ENCODE assay signal across 20 mouse cellular contexts in genomic region chr1:121510420-121511140, GRCm38 (mm10). TPM values are rescaled to one million over a fixed set of nuclear protein-coding genes. Genes with fewer than 3 reads are reported as not detected.
A peak's percentile ranks its signal among the peaks of the same experiment; 100 is the strongest.
DNase-seq lines count a peak whose midpoint lies in the region; ATAC-seq and TF ChIP-seq lines count a peak whose summit lies in the region.
"Had no signal": no experiment of that assay in that cellular context is flagged by ENCODE, and none has a peak within 500 bp of the region (broad histone marks: within the 10 kb centered on the region; RNA-seq: fewer than 3 reads in every experiment).

No protein-coding gene starts in this region.

- 0 out of 2 replicates have a peak, but pooled peaks cover 4% of the 10 kb centered on the region for H3K36me3 ChIP-seq in hindbrain, postnatal 0 days (ENCODE audit: insufficient read depth, low read length)
- H3K36me3 ChIP-seq in hindbrain, embryonic 14.5 days (replicated peaks; ENCODE audit: control insufficient read depth, insufficient read depth), result no peaks in the 10 kb centered on the region; the same call in 1 of the 2 replicates
- H3K36me3 ChIP-seq: liver, embryonic 12.5 days had no signal

- peak; percentile 73 for DNase-seq in hindbrain, postnatal 0 days (ENCODE audit: low spot score)
- DNase-seq in hindbrain, embryonic 14.5 days (ENCODE audit: low spot score), result no peak
- peak; percentile 20 for DNase-seq in NIH3T3 (ENCODE audit: low read depth)
- DNase-seq in cerebellum, adult 18-20 months, result peak; percentile 7 to 19
- peak; percentile 20 to 26 for DNase-seq in layer of hippocampus, adult 2 months (ENCODE audit: low spot score in 2 of 2)
- DNase-seq in embryo, embryonic 10 days (ENCODE audit: low spot score), result no peak
- DNase-seq: adrenal gland, adult 2 months; gastrocnemius, postnatal 10 days; kidney, postnatal 4 days; right cerebral cortex, postnatal 25 days; thymus, adult 18-20 months had no signal

- 0 out of 2 replicates have a peak overlapping the region, but pooled peaks have one; percentile 16 for H3K27ac ChIP-seq in hindbrain, postnatal 0 days
- no peak overlapping the region for H3K27ac ChIP-seq in hindbrain, embryonic 14.5 days
- H3K27ac ChIP-seq in layer of hippocampus, adult 2 months, result peak overlapping the region; percentile 68
- H3K27ac ChIP-seq: liver, embryonic 12.5 days had no signal

- H3K9me3 ChIP-seq in hindbrain, postnatal 0 days (ENCODE audit: low read length), result no peaks in the 10 kb centered on the region
- no peaks in the 10 kb centered on the region for H3K9me3 ChIP-seq in hindbrain, embryonic 14.5 days (ENCODE audit: control insufficient read depth, low read length)
- H3K9me3 ChIP-seq: liver, embryonic 12.5 days had no signal

- no peak overlapping the region for H3K4me2 ChIP-seq in hindbrain, postnatal 0 days (ENCODE audit: low read depth, low read length)
- H3K4me2 ChIP-seq in hindbrain, embryonic 14.5 days (replicated peaks), result no peak overlapping the region
- H3K4me2 ChIP-seq: heart, embryonic 11.5 days; liver, embryonic 12.5 days had no signal

- no peaks in the 10 kb centered on the region for H3K27me3 ChIP-seq in hindbrain, postnatal 0 days (ENCODE audit: insufficient read depth, low read length)
- H3K27me3 ChIP-seq in hindbrain, embryonic 14.5 days (ENCODE audit: control insufficient read depth, insufficient read depth, low read length), result no peaks in the 10 kb centered on the region
- H3K27me3 ChIP-seq: liver, embryonic 12.5 days had no signal

- no peak overlapping the region for H3K4me3 ChIP-seq in hindbrain, postnatal 0 days (ENCODE audit: low read length)
- H3K4me3 ChIP-seq in hindbrain, embryonic 14.5 days (replicated peaks; ENCODE audit: low read length), result no peak overlapping the region
- H3K4me3 ChIP-seq in layer of hippocampus, adult 2 months, result no peak overlapping the region; the same call in 1 of the 2 replicates
- H3K4me3 ChIP-seq: erythroblast, embryonic 14.5 days; liver, embryonic 12.5 days; myocyte had no signal

- peak; percentile 79 for ATAC-seq in hindbrain, postnatal 0 days
- ATAC-seq in hindbrain, embryonic 14.5 days (ENCODE audit: low FRiP score), result no peak
- no peak for ATAC-seq in erythroid progenitor cell, adult 5-6 weeks (replicated peaks; ENCODE audit: low FRiP score, poor library complexity, severe bottlenecking)
- ATAC-seq: intestine, postnatal 0 days; liver, embryonic 12.5 days; lung, postnatal 0 days had no signal

- H3K4me1 ChIP-seq in hindbrain, postnatal 0 days (ENCODE audit: insufficient read depth, low read length), result no peaks in the 10 kb centered on the region
- H3K4me1 ChIP-seq in hindbrain, embryonic 14.5 days (replicated peaks; ENCODE audit: control insufficient read depth, insufficient read depth, low read length), result no peaks in the 10 kb centered on the region
- H3K4me1 ChIP-seq: liver, embryonic 12.5 days had no signal

- no peak for TF ChIP-seq CTCF in hindbrain, postnatal 0 days (IDR thresholded peaks at IDR 0.05; ENCODE audit: low read depth)
- TF ChIP-seq CTCF in layer of hippocampus, adult 2 months (conservative IDR thresholded peaks at IDR 0.05), result no peak

- H3K9ac ChIP-seq in hindbrain, postnatal 0 days (replicated peaks; ENCODE audit: low read length), result no peak overlapping the region
- no peak overlapping the region for H3K9ac ChIP-seq in hindbrain, embryonic 14.5 days
- H3K9ac ChIP-seq: liver, embryonic 12.5 days had no signal

- 64% methylated on average over 19 of the region's 19 CpGs for WGBS in hindbrain, postnatal 0 days
- 82% methylated on average over 19 of the region's 19 CpGs for WGBS in hindbrain, embryonic 14.5 days

RNA-seq across cellular contexts. Expression of gene Htr5b, which starts 17.7 kb away (rescaled TPM):
- 3.8 and 6.3 TPM in 2 replicates for total RNA-seq in hindbrain, postnatal 0 days (2014; rRNA removed)
- 3.4 and 3.6 TPM in 2 replicates for polyA plus RNA-seq in hindbrain, postnatal 0 days (2015; fragmentation: Nextera tagmentation; extraction: Ambion mirVana)
- 1.2 and 2.5 TPM in 2 replicates for polyA plus RNA-seq in hindbrain, embryonic 14.5 days (2014; fragmentation: Nextera tagmentation; extraction: Ambion mirVana)
- total RNA-seq in layer of hippocampus, adult 2 months (2021), result 1 to 10 TPM; 8.0 to 9.5 TPM
- total RNA-seq in erythroid progenitor cell, adult 5-6 weeks (2015; ENCODE audit: low replicate concordance), result not detected in 2 replicates
- not detected in 2 replicates for total RNA-seq in erythroid progenitor cell, adult 5-6 weeks (2017; ENCODE audit: low replicate concordance)
- total RNA-seq: adrenal gland, adult 2 months; gastrocnemius, postnatal 10 days; hematopoietic stem cell, adult 5-6 weeks; megakaryocyte-erythroid progenitor cell, adult 5-6 weeks had no signal
- polyA plus RNA-seq: adrenal gland, adult 2 months; erythroblast, embryonic 14.5 days; intestine, postnatal 0 days; liver, embryonic 12.5 days; lung, postnatal 0 days; myocyte had no signal

RNA-seq across cellular contexts. Expression of gene Ddx18, which starts 57.2 kb away (rescaled TPM):
- total RNA-seq in hindbrain, postnatal 0 days (2014; rRNA removed), result 39.9 and 41.8 TPM in 2 replicates
- polyA plus RNA-seq in hindbrain, postnatal 0 days (2015; fragmentation: Nextera tagmentation; extraction: Ambion mirVana), result 29.9 and 33.7 TPM in 2 replicates
- 35.3 and 37.8 TPM in 2 replicates for polyA plus RNA-seq in hindbrain, embryonic 14.5 days (2014; fragmentation: Nextera tagmentation; extraction: Ambion mirVana)
- total RNA-seq in layer of hippocampus, adult 2 months (2021), result 10 to 100 TPM; 27.9 to 28.9 TPM
- 35.0 and 43.6 TPM in 2 replicates for total RNA-seq in erythroid progenitor cell, adult 5-6 weeks (2015; ENCODE audit: low replicate concordance)
- total RNA-seq in erythroid progenitor cell, adult 5-6 weeks (2017; ENCODE audit: low replicate concordance), result 7.3 and 13.7 TPM in 2 replicates

Comparison
In these comparisons a context has a peak if more than half of its experiments do, and no peak if none do; other contexts are left out.
1. DNase-seq: peak in hindbrain, postnatal 0 days (single experiment), NIH3T3 (single experiment), cerebellum, adult 18-20 months (2 of 2) and layer of hippocampus, adult 2 months (2 of 2); none in hindbrain, embryonic 14.5 days (single experiment) and embryo, embryonic 10 days (single experiment).